Mouse (Mus musculus): ENCODE data around the gene Apol6. TPM values are rescaled to one million over a fixed set of nuclear protein-coding genes. Genes with fewer than 3 reads are reported as not detected.

The Apol6 gene
- total and polyA plus RNA-seq, 3 experiments = not detected

- dilution Hi-C loops (cut with MboI; ENCODE audit: extremely low pct_ligation_motif_present, extremely low pct_unique_long_range_greater_than_20kb, low sequenced_read_pairs) = no loop called here
- Histone ChIP-seq H3K9me3 (replicated peaks; ENCODE audit: low read length) (no peaks in the 10 kb centered on the region), H3K79me2 (replicated peaks; ENCODE audit: control insufficient read depth, extremely low read depth, insufficient read depth, poor library complexity, severe bottlenecking) (no peaks in the 10 kb centered on the region), H3K4me1 (ENCODE audit: control insufficient read depth in 1 of 2, insufficient read depth in 2 of 2) (peaks cover 7 to 9% of the 10 kb centered on the region in 2 experiments; a peak in 3 of 4 replicates), H3K36me3 (replicated peaks in 1 of 2; ENCODE audit: control insufficient read depth in 1 of 2, insufficient read depth in 1 of 2, low read length in 1 of 2) (no peaks in the 10 kb centered on the region), H3K27ac (ENCODE audit: insufficient read depth, low read depth) (no peak overlapping the region), H3K4me2 (ENCODE audit: insufficient read depth, low read depth, poor library complexity, severe bottlenecking) (no peak overlapping the region), H3K9ac (ENCODE audit: insufficient read depth, low read depth) (no peak overlapping the region), H3K4me3 (replicated peaks in 1 of 3; ENCODE audit: low read depth in 2 of 3, low read length in 2 of 3, poor library complexity in 1 of 3) (no peak overlapping the region), H3K27me3 (replicated peaks) (peaks cover 93% of the 10 kb centered on the region)
- no peak for TF ChIP-seq ZKSCAN1 (IDR thresholded peaks at IDR 0.05; ENCODE audit: borderline replicate concordance, low read depth, low read length)
- no peak for TF ChIP-seq ZMIZ1 (IDR thresholded peaks at IDR 0.05; ENCODE audit: low read depth, low read length)
- no peak for TF ChIP-seq POLR2A (IDR thresholded peaks at IDR 0.05; ENCODE audit: low read depth, low read length)
- no peak for TF ChIP-seq NRF1 (IDR thresholded peaks at IDR 0.05; ENCODE audit: low read depth, low read length)
- TF ChIP-seq MAX (IDR thresholded peaks at IDR 0.05; ENCODE audit: low read length) = no peak
- no peak for TF ChIP-seq TCF12 (IDR thresholded peaks at IDR 0.05; ENCODE audit: low read depth, low read length)
- TF ChIP-seq CTCF (conservative IDR thresholded peaks at IDR 0.05 in 1 of 2, IDR thresholded peaks at IDR 0.05 in 1 of 2; ENCODE audit: low read depth in 2 of 2, low read length in 2 of 2) = no peak
- no peak for TF ChIP-seq ZNF384 (IDR thresholded peaks at IDR 0.05; ENCODE audit: low read depth, low read length)
- TF ChIP-seq NELFE (IDR thresholded peaks at IDR 0.05; ENCODE audit: low read depth, low read length) = no peak
- TF ChIP-seq MXI1 (IDR thresholded peaks at IDR 0.05; ENCODE audit: low read depth, low read length) = no peak
- TF ChIP-seq SMC3 (IDR thresholded peaks at IDR 0.05; ENCODE audit: low read depth, low read length) = no peak
- TF ChIP-seq RCOR1 (conservative IDR thresholded peaks at IDR 0.05; ENCODE audit: low read depth, low read length) = no peak
- TF ChIP-seq USF2 (conservative IDR thresholded peaks at IDR 0.05; ENCODE audit: low read depth, low read length) = no peak
- no peak for TF ChIP-seq IRF4 (IDR thresholded peaks at IDR 0.05; ENCODE audit: low read depth, low read length)
- TF ChIP-seq UBTF (IDR thresholded peaks at IDR 0.05; ENCODE audit: low read depth, low read length) = no peak
- no peak for TF ChIP-seq USF1 (IDR thresholded peaks at IDR 0.05; ENCODE audit: low read depth, low read length)
- DNase-seq (ENCODE audit: extremely low read depth) = no peak
- in situ Hi-C loops (cut with MboI; ENCODE audit: low pct_ligation_motif_present, low pct_unique_long_range_greater_than_20kb, low sequenced_read_pairs) = no loop called here
These were observed 22.1 kb upstream of the Apol6 start for GRCm38 (mm10) chr15:77022401-77022957.

GRCm38 (mm10) chr15:77025884-77026583 lies 18.5 kb upstream of the Apol6 start:
- H3K4me1 ChIP-seq (ENCODE audit: control insufficient read depth in 1 of 2, insufficient read depth in 2 of 2) = no peaks in the 10 kb centered on the region
- no peak overlapping the region for H3K4me2 ChIP-seq (ENCODE audit: insufficient read depth, low read depth, poor library complexity, severe bottlenecking)
- TF ChIP-seq MEF2A (IDR thresholded peaks at IDR 0.05; ENCODE audit: borderline replicate concordance, low read depth, low read length) = no peak
- no peak for TF ChIP-seq JUN (IDR thresholded peaks at IDR 0.05; ENCODE audit: insufficient read depth, low read depth, low read length)
- TF ChIP-seq MYC (IDR thresholded peaks at IDR 0.05; ENCODE audit: low read depth, low read length) = no peak
- TF ChIP-seq UBTF (IDR thresholded peaks at IDR 0.05; ENCODE audit: low read depth, low read length) = no peak
- TF ChIP-seq ZKSCAN1 (IDR thresholded peaks at IDR 0.05; ENCODE audit: borderline replicate concordance, low read depth, low read length) = no peak
- no peak for TF ChIP-seq CHD1 (IDR thresholded peaks at IDR 0.05; ENCODE audit: low read depth, low read length)
- no peak for TF ChIP-seq ELF1 (IDR thresholded peaks at IDR 0.05; ENCODE audit: low read depth, low read length)
- no peak for TF ChIP-seq JUND (conservative IDR thresholded peaks at IDR 0.05; ENCODE audit: low read depth, low read length)
- TF ChIP-seq SIN3A (IDR thresholded peaks at IDR 0.05; ENCODE audit: low read length) = no peak
- TF ChIP-seq MXI1 (IDR thresholded peaks at IDR 0.05; ENCODE audit: low read depth, low read length) = no peak
- no peak overlapping the region for H3K9ac ChIP-seq (ENCODE audit: insufficient read depth, low read depth)
- dilution Hi-C loops (cut with MboI; ENCODE audit: extremely low pct_ligation_motif_present, extremely low pct_unique_long_range_greater_than_20kb, low sequenced_read_pairs) = no loop called here
- peaks cover 87% of the 10 kb centered on the region for H3K27me3 ChIP-seq (replicated peaks)
- H3K36me3 ChIP-seq (replicated peaks in 1 of 2; ENCODE audit: control insufficient read depth in 1 of 2, insufficient read depth in 1 of 2, low read length in 1 of 2) = no peaks in the 10 kb centered on the region
- H3K79me2 ChIP-seq (replicated peaks; ENCODE audit: control insufficient read depth, extremely low read depth, insufficient read depth, poor library complexity, severe bottlenecking) = no peaks in the 10 kb centered on the region
- no peak overlapping the region for H3K27ac ChIP-seq (ENCODE audit: insufficient read depth, low read depth)
- in situ Hi-C loops (cut with MboI; ENCODE audit: low pct_ligation_motif_present, low pct_unique_long_range_greater_than_20kb, low sequenced_read_pairs) = no loop called here
- H3K4me3 ChIP-seq (replicated peaks in 1 of 3; ENCODE audit: low read depth in 2 of 3, low read length in 2 of 3, poor library complexity in 1 of 3) = no peak overlapping the region
- no peak for DNase-seq (ENCODE audit: extremely low read depth)
- no peaks in the 10 kb centered on the region for H3K9me3 ChIP-seq (replicated peaks; ENCODE audit: low read length)

Data from CH12.LX (cell line).